Mouse (Mus musculus) c-Kit-positive CD71-negative TER-119-negative erythroid progenitor cells, embryonic 14.5 days (primary cell): ENCODE data around the gene Tspan12.
"Not testable (repeated sequence)": the region's sequence is repeated elsewhere in the genome, so short reads cannot be mapped to it uniquely, and the experiment has no call there.

Experiments
- DNase-seq: peaks from one replicate; pipeline ENCODE4 v3.0.0-alpha.2; 2013; ENCODE audit warnings: low read depth

The Tspan12 gene

GRCm38 (mm10) chr6:21828001-21828400, 24.3 kb downstream of the Tspan12 start:
- no peak for DNase-seq

DNA sequence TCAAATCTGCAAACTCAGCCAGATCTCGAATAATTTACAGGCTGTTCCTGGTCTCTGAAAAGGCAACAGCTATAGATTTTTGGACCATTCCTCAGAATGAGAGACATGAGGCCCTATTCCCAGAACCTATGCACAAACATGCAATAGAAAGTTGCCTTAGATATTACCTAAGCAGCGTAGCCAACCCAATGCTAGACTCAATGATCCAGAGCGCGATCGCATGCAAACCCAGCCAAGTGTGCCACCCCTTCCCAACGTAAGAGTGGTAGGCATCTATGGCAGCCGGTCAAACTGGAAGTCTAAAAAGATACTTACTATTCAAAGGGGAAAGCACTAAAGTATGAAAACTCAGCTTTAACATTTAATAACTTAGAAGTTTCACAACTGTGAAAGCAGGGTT, 28.6 kb downstream of the Tspan12 start:
- no peak for DNase-seq

- DNase-seq = no peak
Measured at GRCm38 (mm10) chr6:21823281-21823680, 29.0 kb downstream of the Tspan12 start.

DNA sequence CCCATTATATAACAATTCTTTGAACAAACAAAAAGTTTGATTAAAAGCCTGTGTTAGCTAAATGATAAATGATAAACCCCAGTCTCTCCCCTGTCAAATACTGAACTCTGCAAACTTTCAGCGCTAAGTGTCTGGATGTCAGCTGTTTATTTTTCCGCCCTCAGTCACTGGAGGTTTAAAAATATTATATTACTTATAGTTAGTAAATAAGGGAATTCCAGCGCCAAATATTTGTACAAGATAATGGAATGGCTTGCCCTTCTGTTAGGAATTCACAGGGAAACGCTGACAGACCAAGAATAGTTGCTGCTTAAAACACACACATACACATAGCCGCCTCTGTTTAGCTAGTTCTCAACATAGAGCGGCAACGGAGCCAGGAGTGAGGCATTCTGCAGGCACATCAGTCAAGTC, 29.6 kb downstream of the Tspan12 start:
- DNase-seq = no peak

- DNase-seq = no peak
Measured at GRCm38 (mm10) chr6:21818107-21818807, 34.1 kb downstream of the Tspan12 start.

DNA sequence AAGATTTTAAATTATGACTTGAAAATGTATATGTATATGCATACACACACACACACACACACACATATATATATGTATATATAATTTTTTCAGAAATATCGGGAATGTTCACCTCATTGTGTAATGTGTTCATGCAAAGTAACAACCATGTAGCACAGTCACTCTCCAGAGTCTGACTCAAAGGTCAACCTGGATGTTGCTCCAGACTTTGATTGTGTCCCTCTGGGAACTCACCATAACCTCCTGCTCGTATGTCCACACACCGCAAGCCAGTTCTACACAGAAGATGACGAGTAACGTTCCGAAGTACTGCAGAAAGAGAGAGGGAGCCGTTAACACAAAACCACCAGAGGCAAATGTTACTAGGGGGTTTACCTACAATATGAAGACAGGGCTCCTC, 46.3 kb downstream of the Tspan12 start:
- DNase-seq = no peak

GRCm38 (mm10) chr6:21805013-21805570, 47.2 kb downstream of the Tspan12 start:
- no peak for DNase-seq

DNA sequence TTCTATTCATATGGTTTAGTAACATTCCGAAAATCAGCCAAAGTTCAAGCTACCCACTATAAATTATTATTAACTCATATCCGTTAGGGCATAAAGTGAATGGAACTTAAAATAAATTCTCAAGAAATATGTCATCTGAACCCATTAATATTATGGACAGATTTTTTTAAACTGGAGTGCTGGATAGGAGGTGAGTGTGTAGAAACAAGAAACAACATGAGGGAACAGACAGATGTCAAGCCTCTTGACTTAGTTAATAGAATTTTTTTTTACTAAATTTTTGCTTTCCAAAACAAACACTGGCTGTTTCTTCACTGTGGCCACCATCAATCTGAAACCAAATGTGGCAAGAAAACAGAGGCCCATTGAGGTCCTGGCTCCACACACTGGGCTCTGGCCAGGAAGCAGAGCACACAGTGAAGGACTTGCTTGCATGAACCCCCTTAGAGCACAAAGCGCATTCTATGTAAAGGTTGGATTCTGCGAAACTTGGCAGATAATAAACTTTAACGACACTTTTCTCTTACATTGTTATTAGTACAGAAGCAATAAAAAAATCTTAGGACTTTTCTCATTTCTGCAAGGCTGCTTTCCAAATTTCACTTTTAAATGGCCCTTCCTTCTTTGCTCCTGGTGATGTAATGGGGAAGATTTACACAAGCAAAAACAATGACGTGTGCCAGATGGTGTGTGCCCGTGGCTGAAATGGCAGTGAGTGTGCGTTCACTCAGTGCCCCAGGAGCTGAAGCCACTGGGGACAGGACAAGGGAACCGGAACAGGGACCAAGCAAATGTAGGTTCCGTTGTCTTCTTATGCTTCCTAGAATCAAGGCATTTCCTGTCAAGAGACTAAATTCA, 48.6 kb downstream of the Tspan12 start:
- no peak for DNase-seq

DNA sequence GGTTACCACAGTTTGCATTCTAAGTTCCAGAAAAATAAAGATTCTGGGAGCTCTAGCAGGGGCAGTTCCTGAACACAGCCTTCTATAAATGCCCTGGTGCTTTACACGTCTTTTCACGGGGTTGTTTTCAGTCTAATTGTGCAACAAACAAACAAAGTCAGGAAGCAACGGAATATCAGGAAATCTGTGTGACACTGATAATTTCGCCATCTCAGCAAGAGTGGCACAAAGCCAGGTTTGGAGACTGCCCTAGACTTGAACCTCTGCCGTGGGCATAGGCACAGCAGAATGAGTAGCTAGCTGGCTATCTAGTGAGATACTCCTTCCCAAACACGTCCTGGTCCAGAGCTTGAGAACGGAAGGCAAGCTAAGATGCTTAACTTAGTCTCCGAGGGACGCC, 53.7 kb downstream of the Tspan12 start:
- no peak for DNase-seq

DNA sequence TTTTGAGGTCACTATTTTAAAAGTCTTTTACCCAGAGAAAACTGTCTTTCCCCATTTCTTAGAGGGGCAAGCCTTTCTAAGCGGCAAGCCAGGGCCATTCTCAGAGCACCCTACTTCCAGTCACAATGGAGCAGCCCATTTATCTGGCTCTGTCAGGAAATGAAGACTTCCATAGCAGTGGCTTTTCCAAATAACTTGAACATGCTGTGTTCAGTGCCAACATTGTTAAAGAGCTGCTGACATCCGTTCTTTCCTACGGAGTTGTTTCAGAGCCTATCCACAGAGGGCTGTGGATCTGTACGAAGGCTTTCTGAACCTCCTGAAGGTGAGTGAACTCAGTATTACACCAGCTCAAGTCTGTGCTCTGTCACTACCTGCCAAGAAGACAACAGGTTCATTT, 55.2 kb downstream of the Tspan12 start:
- DNase-seq = no peak

GRCm38 (mm10) chr6:21796413-21796812, 55.9 kb downstream of the Tspan12 start:
- DNase-seq = no peak

DNA sequence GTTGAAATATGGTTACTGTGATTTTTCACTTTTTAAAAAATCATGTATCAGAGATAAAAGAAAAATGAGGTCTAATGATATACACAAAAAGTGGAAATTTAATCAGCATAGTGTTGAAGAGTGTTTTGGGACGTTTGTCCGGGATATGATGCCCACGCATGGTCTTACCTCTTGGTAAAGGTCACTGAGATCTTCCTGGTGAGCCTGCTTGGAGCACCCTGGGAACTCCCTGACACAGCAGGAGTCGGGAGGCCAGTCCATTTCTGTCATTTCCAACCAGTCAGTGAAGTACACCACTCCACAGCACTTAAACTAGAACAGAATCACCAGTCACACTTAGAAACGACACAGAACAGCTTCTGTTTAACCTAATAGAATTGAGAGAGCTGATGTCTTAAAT, 56.9 kb downstream of the Tspan12 start:
- no peak for DNase-seq

DNA sequence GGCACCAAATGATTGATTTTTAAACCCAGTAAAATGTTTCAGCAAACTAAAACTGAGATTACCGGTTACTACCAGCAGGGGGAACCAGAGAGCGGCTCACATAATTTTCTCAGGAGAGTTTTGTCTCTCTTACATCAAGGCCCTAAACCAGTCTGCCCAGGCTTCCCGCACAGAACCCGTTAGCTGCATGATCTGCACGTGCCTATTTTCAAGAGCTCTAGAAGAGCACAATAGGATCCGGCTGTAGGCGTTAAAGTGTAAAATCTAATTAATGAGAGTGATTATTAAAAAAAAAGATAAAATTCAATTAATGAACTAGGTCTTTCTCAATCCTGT, 57.3 kb downstream of the Tspan12 start:
- peak; percentile 41 for DNase-seq

DNA sequence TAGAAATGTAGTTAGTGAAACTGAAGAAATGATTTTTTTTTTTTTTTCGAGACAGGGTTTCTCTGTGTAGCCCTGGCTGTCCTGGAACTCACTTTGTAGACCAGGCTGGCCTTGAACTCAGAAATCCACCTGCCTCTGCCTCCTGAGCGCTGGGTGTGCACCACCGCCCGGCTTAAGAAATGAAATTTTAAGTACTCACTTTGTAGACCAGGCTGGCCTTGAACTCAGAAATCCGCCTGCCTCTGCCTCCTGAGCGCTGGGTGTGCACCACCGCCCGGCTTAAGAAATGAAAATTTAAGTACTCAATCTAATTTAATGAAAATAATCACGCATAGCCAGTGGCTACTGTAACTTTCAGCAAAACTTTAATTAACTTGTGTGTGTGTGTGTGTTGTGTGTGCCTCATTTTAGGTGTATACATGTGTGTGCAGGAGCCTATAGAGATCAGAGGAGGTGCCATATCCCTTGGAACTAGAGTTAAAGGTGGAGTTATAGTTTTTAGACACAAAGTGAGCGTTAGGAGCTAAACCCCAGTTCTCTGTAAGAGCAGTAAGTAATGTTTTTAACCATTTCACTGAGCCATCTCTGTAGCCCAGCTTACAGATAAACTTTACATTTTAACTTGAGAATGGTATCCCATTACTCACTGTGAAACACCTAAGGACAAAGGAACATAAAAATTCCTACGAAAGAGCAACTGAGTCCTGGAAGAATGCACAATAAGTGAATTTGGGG, 57.8 kb downstream of the Tspan12 start:
- no peak for DNase-seq

DNA sequence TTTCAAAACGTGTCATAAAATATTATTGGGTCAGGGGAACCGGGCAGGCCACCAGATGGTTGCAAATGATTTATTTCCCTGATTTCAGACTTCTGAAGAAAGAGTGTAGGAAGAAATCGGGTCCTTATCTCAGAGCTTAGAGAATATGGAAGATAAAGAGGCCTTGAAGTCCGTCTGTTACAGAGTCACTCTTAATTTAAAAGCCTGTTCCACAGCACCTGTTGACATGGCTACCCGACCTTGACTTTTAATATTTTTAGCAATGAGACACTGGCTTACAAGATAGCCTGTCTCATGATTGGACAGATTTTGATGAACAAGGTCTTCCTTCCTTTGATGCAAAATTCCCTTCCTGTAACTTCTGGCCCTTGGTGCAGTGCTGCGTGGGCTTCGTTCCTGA, 61.0 kb downstream of the Tspan12 start:
- no peak for DNase-seq

GRCm38 (mm10) chr6:21790550-21791086, 61.7 kb downstream of the Tspan12 start:
- DNase-seq = no peak

DNA sequence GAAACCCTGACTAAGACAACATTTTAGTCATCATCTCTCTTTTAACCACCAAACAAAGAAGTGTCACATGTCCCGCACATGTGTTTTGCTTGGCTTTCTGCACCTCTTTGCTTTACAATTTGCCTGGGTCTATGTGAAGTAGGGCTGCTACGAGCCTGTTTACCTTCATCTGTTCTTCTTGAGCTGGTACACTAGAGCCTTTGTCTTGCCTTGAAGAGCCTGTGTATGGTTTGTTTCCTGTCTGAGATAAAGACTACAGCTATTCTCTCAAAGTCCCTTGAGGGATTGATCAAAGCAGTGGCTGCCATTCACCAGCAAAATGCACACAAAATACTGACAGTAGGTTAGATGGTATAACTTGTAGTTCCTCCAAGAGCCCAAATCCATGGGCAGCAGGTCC, 62.3 kb downstream of the Tspan12 start:
- no peak for DNase-seq

- DNase-seq = not testable (repeated sequence)
Measured at GRCm38 (mm10) chr6:21789582-21789981, 62.7 kb downstream of the Tspan12 start.

- no peak for DNase-seq
Measured at GRCm38 (mm10) chr6:21787757-21788156, 64.6 kb downstream of the Tspan12 start.

DNA sequence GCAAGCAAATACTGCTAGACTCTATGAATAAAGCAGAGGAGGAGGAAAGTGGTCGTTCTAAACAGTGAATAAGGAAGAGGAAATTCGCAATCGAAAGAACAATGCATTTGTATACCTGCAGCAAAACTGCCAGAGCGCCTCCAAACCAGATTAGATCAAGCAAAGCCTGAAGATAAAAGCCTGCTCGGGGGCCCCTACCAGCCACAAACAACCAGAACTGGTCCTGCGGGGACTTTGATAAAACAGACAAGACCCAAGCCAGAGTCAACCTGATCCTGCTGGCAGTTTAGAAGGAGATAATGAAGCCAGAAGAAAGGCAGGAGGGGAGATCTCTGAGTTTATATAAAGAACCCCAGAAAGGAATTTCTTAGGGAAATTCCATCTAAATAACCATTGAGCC, 65.0 kb downstream of the Tspan12 start:
- no peak for DNase-seq

GRCm38 (mm10) chr6:21774213-21774916, 78.0 kb downstream of the Tspan12 start:
- no peak for DNase-seq

DNA sequence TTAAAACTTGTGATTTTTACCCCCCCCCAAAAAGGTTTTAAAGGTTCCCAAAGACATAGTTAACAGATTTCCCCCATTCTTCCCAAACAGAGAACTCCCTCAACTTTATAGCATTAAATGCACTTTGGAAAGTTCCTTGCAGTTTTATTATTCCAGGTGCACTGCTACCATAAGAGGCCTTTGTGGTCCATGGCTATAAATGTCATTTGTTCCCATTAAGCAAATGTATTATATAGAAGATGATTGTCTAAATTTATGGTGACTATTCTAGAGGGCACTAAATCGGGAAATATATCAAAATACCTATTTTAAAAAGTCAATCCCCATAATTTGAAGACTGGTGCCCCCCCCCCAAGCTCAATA, 82.9 kb downstream of the Tspan12 start:
- DNase-seq = no peak
